Mouse (Mus musculus): ENCODE measurements around the gene H6pd. TPM values are rescaled to one million over a fixed set of nuclear protein-coding genes. Genes with fewer than 3 reads are reported as not detected.

The H6pd gene
- total and polyA plus RNA-seq, 3 experiments = 17.7 to 38.5 (median 25.1) TPM

- no peak overlapping the region for H3K4me3 ChIP-seq (replicated peaks in 1 of 3; ENCODE audit: low read depth in 2 of 3, low read length in 2 of 3, poor library complexity in 1 of 3)
- H3K27me3 ChIP-seq (replicated peaks) = peaks cover 68% of the 10 kb centered on the region
Measured at GRCm38 (mm10) chr4:149944214-149944613, 64.6 kb downstream of the H6pd start.

GRCm38 (mm10) chr4:149942831-149943741 lies 65.7 kb downstream of the H6pd start:
- peaks cover 0 to 4% of the 10 kb centered on the region in 2 experiments; a peak in 1 of 4 replicates for H3K4me1 ChIP-seq (ENCODE audit: control insufficient read depth in 1 of 2, insufficient read depth in 2 of 2)
- no peak overlapping the region for H3K27ac ChIP-seq (ENCODE audit: insufficient read depth, low read depth)
- in situ Hi-C loops (cut with MboI; ENCODE audit: low pct_ligation_motif_present, low pct_unique_long_range_greater_than_20kb, low sequenced_read_pairs) = loop anchor here (10.0 kb wide), 1 partner anchor 68 kb away; no protein-coding TSS in a partner anchor
- H3K4me2 ChIP-seq (ENCODE audit: insufficient read depth, low read depth, poor library complexity, severe bottlenecking) = no peak overlapping the region
- no peaks in the 10 kb centered on the region for H3K9me3 ChIP-seq (replicated peaks; ENCODE audit: low read length)
- no peak overlapping the region for H3K9ac ChIP-seq (ENCODE audit: insufficient read depth, low read depth)
- H3K27me3 ChIP-seq (replicated peaks) = peaks cover 65% of the 10 kb centered on the region
- no peak overlapping the region for H3K4me3 ChIP-seq (replicated peaks in 1 of 3; ENCODE audit: low read depth in 2 of 3, low read length in 2 of 3, poor library complexity in 1 of 3)
- dilution Hi-C loops (cut with MboI; ENCODE audit: extremely low pct_ligation_motif_present, extremely low pct_unique_long_range_greater_than_20kb, low sequenced_read_pairs) = no loop called here
- TF ChIP-seq SIN3A (IDR thresholded peaks at IDR 0.05; ENCODE audit: low read length) = no peak
- TF ChIP-seq USF1 (IDR thresholded peaks at IDR 0.05; ENCODE audit: low read depth, low read length) = no peak
- TF ChIP-seq POLR2A (IDR thresholded peaks at IDR 0.05; ENCODE audit: low read depth, low read length) = no peak
- TF ChIP-seq MAX (IDR thresholded peaks at IDR 0.05; ENCODE audit: low read length) = no peak
- TF ChIP-seq PAX5 (IDR thresholded peaks at IDR 0.05; ENCODE audit: low read length) = no peak
- TF ChIP-seq MAFK (IDR thresholded peaks at IDR 0.05; ENCODE audit: insufficient replicate concordance, low read length) = no peak
- TF ChIP-seq TCF12 (IDR thresholded peaks at IDR 0.05; ENCODE audit: low read depth, low read length) = no peak
- TF ChIP-seq ZNF384 (IDR thresholded peaks at IDR 0.05; ENCODE audit: low read depth, low read length) = no peak
- TF ChIP-seq CHD1 (IDR thresholded peaks at IDR 0.05; ENCODE audit: low read depth, low read length) = no peak
- TF ChIP-seq BHLHE40 (IDR thresholded peaks at IDR 0.05; ENCODE audit: low read depth, low read length) = no peak
- no peak for TF ChIP-seq ZC3H11A (IDR thresholded peaks at IDR 0.05; ENCODE audit: low read depth, low read length)
- no peak for TF ChIP-seq UBTF (IDR thresholded peaks at IDR 0.05; ENCODE audit: low read depth, low read length)
- TF ChIP-seq MEF2A (IDR thresholded peaks at IDR 0.05; ENCODE audit: borderline replicate concordance, low read depth, low read length) = no peak
- TF ChIP-seq ZMIZ1 (IDR thresholded peaks at IDR 0.05; ENCODE audit: low read depth, low read length) = no peak
- TF ChIP-seq NRF1 (IDR thresholded peaks at IDR 0.05; ENCODE audit: low read depth, low read length) = no peak
- TF ChIP-seq USF2 (conservative IDR thresholded peaks at IDR 0.05; ENCODE audit: low read depth, low read length) = no peak
- no peak for TF ChIP-seq KAT2A (IDR thresholded peaks at IDR 0.05; ENCODE audit: insufficient replicate concordance, low read length)
- TF ChIP-seq RAD21 (IDR thresholded peaks at IDR 0.05; ENCODE audit: low read depth, low read length) = no peak
- no peak for TF ChIP-seq MXI1 (IDR thresholded peaks at IDR 0.05; ENCODE audit: low read depth, low read length)
- DNase-seq (ENCODE audit: extremely low read depth) = no peak
- no peaks in the 10 kb centered on the region for H3K79me2 ChIP-seq (replicated peaks; ENCODE audit: control insufficient read depth, extremely low read depth, insufficient read depth, poor library complexity, severe bottlenecking)
- H3K36me3 ChIP-seq (replicated peaks in 1 of 2; ENCODE audit: control insufficient read depth in 1 of 2, insufficient read depth in 1 of 2, low read length in 1 of 2) = no peaks in the 10 kb centered on the region

More at GRCm38 (mm10) chr4:149944214-149944613, 64.6 kb downstream of the H6pd start:
- dilution Hi-C loops (cut with MboI; ENCODE audit: extremely low pct_ligation_motif_present, extremely low pct_unique_long_range_greater_than_20kb, low sequenced_read_pairs) = no loop called here
- no peak overlapping the region for H3K4me2 ChIP-seq (ENCODE audit: insufficient read depth, low read depth, poor library complexity, severe bottlenecking)
- DNase-seq (ENCODE audit: extremely low read depth) = no peak
- peaks cover 0 to 4% of the 10 kb centered on the region in 2 experiments; a peak in 1 of 4 replicates for H3K4me1 ChIP-seq (ENCODE audit: control insufficient read depth in 1 of 2, insufficient read depth in 2 of 2)
- in situ Hi-C loops (cut with MboI; ENCODE audit: low pct_ligation_motif_present, low pct_unique_long_range_greater_than_20kb, low sequenced_read_pairs) = loop anchor here (10.0 kb wide), 1 partner anchor 69 kb away; no protein-coding TSS in a partner anchor
- no peak overlapping the region for H3K27ac ChIP-seq (ENCODE audit: insufficient read depth, low read depth)
- no peaks in the 10 kb centered on the region for H3K9me3 ChIP-seq (replicated peaks; ENCODE audit: low read length)
- H3K36me3 ChIP-seq (replicated peaks in 1 of 2; ENCODE audit: control insufficient read depth in 1 of 2, insufficient read depth in 1 of 2, low read length in 1 of 2) = no peaks in the 10 kb centered on the region
- H3K79me2 ChIP-seq (replicated peaks; ENCODE audit: control insufficient read depth, extremely low read depth, insufficient read depth, poor library complexity, severe bottlenecking) = no peaks in the 10 kb centered on the region
- TF ChIP-seq MAX (IDR thresholded peaks at IDR 0.05; ENCODE audit: low read length) (no peak), GABPA (IDR thresholded peaks at IDR 0.05; ENCODE audit: insufficient replicate concordance, low read depth, low read length) (no peak), UBTF (IDR thresholded peaks at IDR 0.05; ENCODE audit: low read depth, low read length) (no peak), HCFC1 (IDR thresholded peaks at IDR 0.05; ENCODE audit: low read depth, low read length) (no peak), IRF4 (IDR thresholded peaks at IDR 0.05; ENCODE audit: low read depth, low read length) (no peak), POLR2AphosphoS2 (IDR thresholded peaks at IDR 0.05; ENCODE audit: low read depth, low read length) (no peak), CHD2 (IDR thresholded peaks at IDR 0.05; ENCODE audit: low read length) (no peak), CTCF (conservative IDR thresholded peaks at IDR 0.05 in 1 of 2, IDR thresholded peaks at IDR 0.05 in 1 of 2; ENCODE audit: low read depth in 2 of 2, low read length in 2 of 2) (no peak), MEF2A (IDR thresholded peaks at IDR 0.05; ENCODE audit: borderline replicate concordance, low read depth, low read length) (no peak), MAZ (IDR thresholded peaks at IDR 0.05; ENCODE audit: low read depth, low read length) (no peak), NELFE (IDR thresholded peaks at IDR 0.05; ENCODE audit: low read depth, low read length) (no peak)
- H3K9ac ChIP-seq (ENCODE audit: insufficient read depth, low read depth) = no peak overlapping the region

Data from CH12.LX (cell line).